In the genomic region with DNA sequence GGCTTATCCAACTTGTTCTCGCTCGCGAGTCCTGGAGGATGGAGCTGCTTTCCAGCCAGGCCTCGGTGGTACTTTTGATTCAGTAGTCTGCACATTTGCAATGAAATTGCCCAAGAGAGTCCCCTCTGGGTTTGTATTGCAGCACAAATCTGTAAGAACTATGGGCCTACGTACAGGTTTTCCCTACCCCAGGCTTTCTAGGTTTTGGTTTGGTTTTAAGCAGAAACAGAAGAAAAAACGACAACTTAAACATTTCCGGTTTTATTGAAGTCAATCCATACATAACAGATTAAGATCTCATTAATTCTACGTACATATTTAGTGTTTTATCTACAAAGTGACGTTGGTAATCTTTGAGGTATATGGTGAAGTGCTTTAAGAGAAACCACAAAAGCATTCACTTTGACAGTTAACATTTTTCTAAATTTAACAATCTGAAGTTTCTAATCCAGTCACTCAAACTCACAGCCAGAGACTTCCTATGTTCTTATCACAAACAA, we compare ENCODE assay signal across 8 mouse cellular contexts. TPM values are rescaled to one million over a fixed set of nuclear protein-coding genes. Genes with fewer than 3 reads are reported as not detected.
DNase-seq lines count a peak whose midpoint lies in the region; ATAC-seq and TF ChIP-seq lines count a peak whose summit lies in the region.

No protein-coding gene starts in this region.

- H3K4me3 ChIP-seq in heart, embryonic 13.5 days, result peak overlapping the region; percentile 84
- peak overlapping the region; percentile 73; the same call in 1 of the 2 replicates for H3K4me3 ChIP-seq in G1E (ENCODE audit: low read depth, low read length)
- H3K4me3 ChIP-seq in forebrain, embryonic 16.5 days (replicated peaks; ENCODE audit: low read length), result peak overlapping the region; percentile 85
- H3K4me3 ChIP-seq in liver, embryonic 15.5 days (replicated peaks), result peak overlapping the region; percentile 65

- TF ChIP-seq CTCF in G1E (IDR thresholded peaks at IDR 0.05; ENCODE audit: low read depth, low read length), result no peak

- H3K4me1 ChIP-seq in heart, embryonic 13.5 days, result 0 out of 2 replicates have a peak, but pooled peaks cover 3% of the 10 kb centered on the region
- peaks cover 12% of the 10 kb centered on the region for H3K4me1 ChIP-seq in G1E (ENCODE audit: insufficient read depth, low read depth, low read length)
- H3K4me1 ChIP-seq in forebrain, embryonic 16.5 days (replicated peaks; ENCODE audit: control insufficient read depth, insufficient read depth, low read length), result peaks cover 2% of the 10 kb centered on the region; the same call in 1 of the 2 replicates
- H3K4me1 ChIP-seq in liver, embryonic 15.5 days (replicated peaks), result peaks cover 14% of the 10 kb centered on the region

- no peak for ATAC-seq in heart, embryonic 13.5 days (ENCODE audit: extremely low read depth, insufficient number of reproducible peaks, low FRiP score, low TSS enrichment)
- ATAC-seq in G1E (ENCODE audit: extremely low read depth, insufficient number of reproducible peaks, low FRiP score, poor library complexity, severe bottlenecking), result no peak
- ATAC-seq in forebrain, embryonic 16.5 days, result no peak; the same call in 1 of the 2 replicates
- no peak for ATAC-seq in liver, embryonic 15.5 days (ENCODE audit: insufficient read depth)

- H3K4me2 ChIP-seq in heart, embryonic 13.5 days, result peak overlapping the region; percentile 100
- H3K4me2 ChIP-seq in forebrain, embryonic 16.5 days (ENCODE audit: low read length), result peak overlapping the region; percentile 99
- peak overlapping the region; percentile 93 for H3K4me2 ChIP-seq in liver, embryonic 15.5 days

- DNase-seq in heart, postnatal 14 days, result no peak
- DNase-seq in G1E (ENCODE audit: low spot score), result no peak
- DNase-seq in urinary bladder, postnatal 14 days (ENCODE audit: low spot score), result no peak
- no peak for DNase-seq in cerebellum, postnatal 14 days
- no peak for DNase-seq in urinary bladder, postnatal 10 days (ENCODE audit: low spot score)

- intact Hi-C loops in heart, postnatal 14 days (cut with DNase I), result no loop called here

- H3K27me3 ChIP-seq in heart, embryonic 13.5 days (replicated peaks), result peaks cover 33% of the 10 kb centered on the region
- peaks cover 18% of the 10 kb centered on the region for H3K27me3 ChIP-seq in G1E (ENCODE audit: insufficient read depth, low read length)
- H3K27me3 ChIP-seq in forebrain, embryonic 16.5 days (replicated peaks; ENCODE audit: control insufficient read depth, insufficient read depth, low read length), result no peaks in the 10 kb centered on the region
- peaks cover 31% of the 10 kb centered on the region for H3K27me3 ChIP-seq in liver, embryonic 15.5 days

- no peaks in the 10 kb centered on the region for H3K36me3 ChIP-seq in heart, embryonic 13.5 days
- H3K36me3 ChIP-seq in G1E (replicated peaks), result no peaks in the 10 kb centered on the region
- H3K36me3 ChIP-seq in forebrain, embryonic 16.5 days (ENCODE audit: control insufficient read depth, insufficient read depth), result no peaks in the 10 kb centered on the region
- no peaks in the 10 kb centered on the region for H3K36me3 ChIP-seq in liver, embryonic 15.5 days (replicated peaks)

- WGBS in heart, embryonic 13.5 days, result 19% methylated on average over 9 of the region's 9 CpGs
- WGBS in forebrain, embryonic 16.5 days, result 32% methylated on average over 9 of the region's 9 CpGs
- 11% methylated on average over 9 of the region's 9 CpGs for WGBS in liver, embryonic 15.5 days (ENCODE audit: insufficient replicate concordance)

- no peak overlapping the region for H3K27ac ChIP-seq in heart, embryonic 13.5 days (replicated peaks)
- no peak overlapping the region for H3K27ac ChIP-seq in forebrain, embryonic 16.5 days (ENCODE audit: low read length)
- H3K27ac ChIP-seq in liver, embryonic 15.5 days (replicated peaks), result no peak overlapping the region

- no peaks in the 10 kb centered on the region for H3K9me3 ChIP-seq in heart, embryonic 13.5 days
- no peaks in the 10 kb centered on the region for H3K9me3 ChIP-seq in G1E (replicated peaks)
- H3K9me3 ChIP-seq in forebrain, embryonic 16.5 days (ENCODE audit: control insufficient read depth, low read length), result no peaks in the 10 kb centered on the region
- no peaks in the 10 kb centered on the region for H3K9me3 ChIP-seq in liver, embryonic 15.5 days (replicated peaks)

- peak overlapping the region; percentile 82 for H3K9ac ChIP-seq in heart, embryonic 13.5 days
- H3K9ac ChIP-seq in forebrain, embryonic 16.5 days (replicated peaks; ENCODE audit: low read depth, low read length), result peak overlapping the region; percentile 76
- no peak overlapping the region for H3K9ac ChIP-seq in liver, embryonic 15.5 days

RNA-seq across cellular contexts. Expression of a gene that starts 0.6 kb away (rescaled TPM):
- polyA plus RNA-seq in heart, embryonic 13.5 days (2015; fragmentation: Nextera tagmentation; extraction: Ambion mirVana), result 1.2 and 1.4 TPM in 2 replicates
- total RNA-seq in heart, postnatal 14 days (2021), result under 1 TPM; 0.49 to 0.57 TPM
- 0.90 TPM in 1 of 2 replicates, not detected in the other for total RNA-seq in G1E (2014; fragmentation: Nextera tagmentation)
- 0.52 and 0.55 TPM in 2 replicates for total RNA-seq in G1E (2017)
- 0.11 and 0.21 TPM in 2 replicates for polyA plus RNA-seq in G1E (2012)
- 4.6 and 4.7 TPM in 2 replicates for polyA plus RNA-seq in forebrain, embryonic 16.5 days (2015; fragmentation: Nextera tagmentation; extraction: Ambion mirVana)
- 0.18 and 0.20 TPM in 2 replicates for polyA plus RNA-seq in liver, embryonic 15.5 days (2015; fragmentation: Nextera tagmentation; extraction: Ambion mirVana)

RNA-seq across cellular contexts. Expression of a gene that starts 53.6 kb away (rescaled TPM):
- polyA plus RNA-seq in heart, embryonic 13.5 days (2015; fragmentation: Nextera tagmentation; extraction: Ambion mirVana), result 12.2 and 13.7 TPM in 2 replicates
- 10 to 100 TPM; 14.7 to 16.2 TPM for total RNA-seq in heart, postnatal 14 days (2021)
- total RNA-seq in G1E (2014; fragmentation: Nextera tagmentation) (19.2 and 24.8 TPM in 2 replicates), G1E (2017) (27.5 and 31.9 TPM in 2 replicates)
- polyA plus RNA-seq in G1E (2012), result 2.2 and 6.0 TPM in 2 replicates
- polyA plus RNA-seq in forebrain, embryonic 16.5 days (2015; fragmentation: Nextera tagmentation; extraction: Ambion mirVana), result 23.6 and 29.5 TPM in 2 replicates
- 4.4 and 5.5 TPM in 2 replicates for polyA plus RNA-seq in liver, embryonic 15.5 days (2015; fragmentation: Nextera tagmentation; extraction: Ambion mirVana)
